Mouse (Mus musculus) R1 (cell line): ENCODE measurements at regions not wholly inside any gene's neighbourhood (a gene's known extent, or its start where the extent isn't known, plus 50 kb on each side); places are given as distances from the start of the nearest gene placed in this dataset.

Experiments used
- DNase-seq: peaks from one replicate; pipeline ENCODE4 v3.0.0-alpha.2; 2018; ENCODE audit warnings: low read depth, low spot score

GRCm38 (mm10) chr5:73874770-73875169, 193.5 kb downstream of the Usp46 start:
- no peak for DNase-seq

- DNase-seq = no peak
Measured at GRCm38 (mm10) chr5:73875847-73876246, 192.4 kb downstream of the Usp46 start.

- no peak for DNase-seq
Measured at GRCm38 (mm10) chr5:73880936-73881335, 187.3 kb downstream of the Usp46 start.

- DNase-seq = no peak
Measured at GRCm38 (mm10) chr5:73881941-73882340, 186.3 kb downstream of the Usp46 start.

- no peak for DNase-seq
Measured at GRCm38 (mm10) chr5:73884998-73885397, 183.2 kb downstream of the Usp46 start.

GRCm38 (mm10) chr5:73885691-73886090, 182.5 kb downstream of the Usp46 start:
- no peak for DNase-seq

GRCm38 (mm10) chr5:73887306-73887958, 180.8 kb downstream of the Usp46 start:
- DNase-seq = peak; percentile 90

- peak; percentile 80 for DNase-seq
Measured at GRCm38 (mm10) chr5:73888391-73888790, 179.8 kb downstream of the Usp46 start.

- no peak for DNase-seq
Measured at GRCm38 (mm10) chr5:73889342-73889741, 178.9 kb downstream of the Usp46 start.

GRCm38 (mm10) chr5:73890942-73891341, 177.3 kb downstream of the Usp46 start:
- no peak for DNase-seq

- peak; percentile 51 for DNase-seq
Measured at GRCm38 (mm10) chr5:73891606-73892005, 176.6 kb downstream of the Usp46 start.

- DNase-seq = peak; percentile 100
Measured at GRCm38 (mm10) chr5:73892440-73893225, 175.6 kb downstream of the Usp46 start.

- DNase-seq = peak; percentile 51
Measured at GRCm38 (mm10) chr5:73895186-73895585, 173.0 kb downstream of the Usp46 start.

GRCm38 (mm10) chr5:73896785-73897184, 171.4 kb downstream of the Usp46 start:
- DNase-seq = no peak

GRCm38 (mm10) chr5:73901651-73902050, 166.6 kb downstream of the Usp46 start:
- no peak for DNase-seq

GRCm38 (mm10) chr5:73902470-73903218, 165.6 kb downstream of the Usp46 start:
- DNase-seq = no peak

- peak; percentile 84 for DNase-seq
Measured at GRCm38 (mm10) chr5:73903219-73903570, 165.0 kb downstream of the Usp46 start.

- no peak for DNase-seq
Measured at GRCm38 (mm10) chr5:73904146-73904811, 164.0 kb downstream of the Usp46 start.

GRCm38 (mm10) chr5:73912149-73912548, 156.1 kb downstream of the Usp46 start:
- DNase-seq = no peak

GRCm38 (mm10) chr5:73913116-73913515, 155.1 kb downstream of the Usp46 start:
- DNase-seq = no peak

- DNase-seq = no peak
Measured at GRCm38 (mm10) chr5:73918011-73918410, 150.2 kb downstream of the Usp46 start.

- no peak for DNase-seq
Measured at GRCm38 (mm10) chr5:73919936-73920335, 148.3 kb downstream of the Usp46 start.
